Mouse (Mus musculus): ENCODE results near the gene Selenoh.

- TF ChIP-seq TAL1 (IDR thresholded peaks at IDR 0.05; ENCODE audit: low read length), result no peak
- TF ChIP-seq GATA1 (IDR thresholded peaks at IDR 0.05; ENCODE audit: low read length), result no peak
These were observed 37.6 kb downstream of the Selenoh start for GRCm38 (mm10) chr2:84632999-84633398.

Data from erythroblast, embryonic 14.5 days (primary cell).